Mouse (Mus musculus): ENCODE measurements at regions not wholly inside any gene's neighbourhood (a gene's known extent, or its start where the extent isn't known, plus 50 kb on each side); places are given as distances from the start of the nearest gene placed in this dataset.

- no peak for TF ChIP-seq POLR2A (IDR thresholded peaks at IDR 0.05; ENCODE audit: low read depth, low read length)
- TF ChIP-seq CTCF (IDR thresholded peaks at IDR 0.05; ENCODE audit: extremely low read depth, insufficient read length, insufficient replicate concordance, low read depth, low read length): no peak
- Histone ChIP-seq H3K4me1 (ENCODE audit: control insufficient read depth, insufficient read depth, insufficient read length, low read length) (peaks cover 17% of the 10 kb centered on the region), H3K27ac (ENCODE audit: insufficient read depth, low read depth, low read length) (no peak overlapping the region), H3K36me3 (ENCODE audit: control insufficient read depth, insufficient read depth, low read length) (no peaks in the 10 kb centered on the region), H3K4me3 (ENCODE audit: low read depth, low read length) (no peak overlapping the region), H3K27me3 (ENCODE audit: control insufficient read depth, insufficient read depth, low read length) (no peaks in the 10 kb centered on the region)
- 28% methylated on average over 13 of the region's 13 CpGs for WGBS
Measured at GRCm38 (mm10) chr1:181289385-181290035, 62.9 kb upstream of the Cnih3 start.

DNA sequence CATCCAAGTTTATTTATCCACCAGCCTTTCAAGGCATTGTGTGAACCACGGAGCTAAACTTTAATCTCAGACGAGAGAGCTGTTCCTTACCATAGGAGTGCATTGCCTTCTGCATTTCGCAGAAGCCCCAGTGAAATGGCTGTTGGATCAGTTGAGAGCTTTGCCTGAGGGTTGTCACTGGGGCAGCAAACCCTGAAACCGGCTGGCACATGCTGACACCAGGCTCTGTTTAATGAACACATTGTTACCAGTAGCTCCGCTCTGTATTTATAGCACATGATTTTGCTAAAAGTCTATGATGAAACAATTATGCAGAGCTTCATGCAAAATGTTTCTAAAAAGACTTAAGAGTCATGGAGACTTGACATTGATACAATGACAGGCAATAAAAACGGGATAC, 61.2 kb upstream of the Cnih3 start:
- Histone ChIP-seq H3K27me3 (ENCODE audit: control insufficient read depth, insufficient read depth, low read length) (no peaks in the 10 kb centered on the region), H3K36me3 (ENCODE audit: control insufficient read depth, insufficient read depth, low read length) (no peaks in the 10 kb centered on the region), H3K4me3 (ENCODE audit: low read depth, low read length) (no peak overlapping the region), H3K4me1 (ENCODE audit: control insufficient read depth, insufficient read depth, insufficient read length, low read length) (peaks cover 8% of the 10 kb centered on the region), H3K27ac (ENCODE audit: insufficient read depth, low read depth, low read length) (no peak overlapping the region)
- TF ChIP-seq CTCF (IDR thresholded peaks at IDR 0.05; ENCODE audit: extremely low read depth, insufficient read length, insufficient replicate concordance, low read depth, low read length): no peak
- no peak for TF ChIP-seq POLR2A (IDR thresholded peaks at IDR 0.05; ENCODE audit: low read depth, low read length)
- WGBS: 70% methylated on average over 6 of the region's 6 CpGs

DNA sequence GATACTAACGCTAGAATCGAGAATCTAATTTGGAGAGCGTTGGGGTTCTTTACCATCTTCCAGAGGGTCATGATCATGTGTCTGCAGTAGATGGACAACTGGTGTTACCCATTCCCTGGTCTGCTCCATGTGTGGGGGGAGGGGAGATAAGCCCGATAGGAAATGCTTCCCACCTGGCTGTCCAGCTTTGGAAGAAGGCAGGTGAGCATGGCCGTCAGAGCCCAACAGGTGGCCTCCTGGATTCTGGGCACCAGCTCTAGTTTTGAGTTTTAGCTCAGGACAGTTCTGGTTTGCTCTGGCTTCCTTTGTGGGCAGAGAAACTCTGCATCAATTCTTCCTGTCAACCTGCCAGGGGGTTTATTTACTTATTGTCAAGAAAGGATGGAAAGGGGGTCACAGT, 60.5 kb upstream of the Cnih3 start:
- Histone ChIP-seq H3K4me3 (ENCODE audit: low read depth, low read length) (no peak overlapping the region), H3K27ac (ENCODE audit: insufficient read depth, low read depth, low read length) (no peak overlapping the region), H3K27me3 (ENCODE audit: control insufficient read depth, insufficient read depth, low read length) (no peaks in the 10 kb centered on the region), H3K36me3 (ENCODE audit: control insufficient read depth, insufficient read depth, low read length) (no peaks in the 10 kb centered on the region), H3K4me1 (ENCODE audit: control insufficient read depth, insufficient read depth, insufficient read length, low read length) (peaks cover 8% of the 10 kb centered on the region)
- TF ChIP-seq CTCF (IDR thresholded peaks at IDR 0.05; ENCODE audit: extremely low read depth, insufficient read length, insufficient replicate concordance, low read depth, low read length): no peak
- TF ChIP-seq POLR2A (IDR thresholded peaks at IDR 0.05; ENCODE audit: low read depth, low read length): no peak
- 64% methylated on average over 5 of the region's 5 CpGs for WGBS

DNA sequence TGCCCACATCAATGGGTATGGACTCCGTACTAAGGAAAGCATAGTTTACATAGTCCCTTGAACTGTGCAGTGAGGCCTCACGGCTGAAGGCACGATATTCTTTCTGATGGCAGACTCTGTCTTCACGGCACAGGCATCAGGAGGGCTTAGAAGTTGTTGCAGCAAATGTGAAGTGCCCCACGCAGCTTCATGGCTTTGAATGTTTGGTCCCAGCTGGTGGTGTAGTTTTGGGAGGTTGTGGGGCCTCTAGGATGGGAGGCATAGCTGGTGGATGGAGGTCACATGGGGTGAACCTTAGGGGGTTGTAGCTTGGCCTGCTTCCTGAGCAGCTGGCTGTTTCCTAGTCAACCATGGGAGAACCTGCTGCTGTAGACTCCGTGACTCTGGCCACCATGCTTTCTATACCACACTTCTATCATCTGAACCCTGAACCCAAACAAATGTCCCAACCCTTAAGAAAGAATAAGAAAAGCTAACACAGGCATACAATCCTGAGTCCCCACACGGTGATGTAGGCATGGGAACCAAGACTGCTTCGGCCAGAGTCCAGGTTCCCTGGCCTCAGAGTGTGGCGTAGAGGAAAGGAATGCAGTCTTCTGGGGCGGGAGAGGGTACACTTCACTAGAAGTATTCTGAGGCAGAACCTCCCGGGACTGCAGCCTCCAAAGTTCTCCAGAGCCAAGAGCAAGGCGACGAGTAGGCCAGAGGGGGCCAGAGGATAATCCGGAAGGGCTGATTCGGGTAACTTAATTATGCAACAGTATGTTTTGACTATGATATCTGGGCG, 59.2 kb upstream of the Cnih3 start:
- TF ChIP-seq CTCF (IDR thresholded peaks at IDR 0.05; ENCODE audit: extremely low read depth, insufficient read length, insufficient replicate concordance, low read depth, low read length): no peak
- no peak for TF ChIP-seq POLR2A (IDR thresholded peaks at IDR 0.05; ENCODE audit: low read depth, low read length)
- H3K27ac ChIP-seq (ENCODE audit: insufficient read depth, low read depth, low read length): no peak overlapping the region
- 58% methylated on average over 16 of the region's 16 CpGs for WGBS

DNA sequence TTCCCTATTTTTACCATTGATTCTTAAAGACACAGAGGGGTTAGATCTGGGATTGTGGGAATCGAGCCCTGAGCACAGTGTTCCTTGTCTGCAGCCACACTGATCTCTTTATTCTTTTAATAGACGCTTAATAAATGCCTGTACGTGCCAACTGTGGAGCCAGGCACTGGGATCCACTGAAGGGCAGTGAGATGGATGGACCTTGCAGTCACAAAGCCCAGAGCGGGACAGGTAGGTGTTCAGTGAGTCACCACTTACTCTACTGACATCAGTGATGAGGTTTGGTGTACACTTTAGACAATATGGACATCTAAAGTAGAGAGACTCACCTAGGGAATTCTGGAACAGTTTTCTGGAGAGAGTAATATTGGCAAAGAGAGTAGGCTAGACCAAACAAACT, 56.8 kb upstream of the Cnih3 start:
- Histone ChIP-seq H3K27me3 (ENCODE audit: control insufficient read depth, insufficient read depth, low read length) (no peaks in the 10 kb centered on the region), H3K4me3 (ENCODE audit: low read depth, low read length) (no peak overlapping the region), H3K4me1 (ENCODE audit: control insufficient read depth, insufficient read depth, insufficient read length, low read length) (peaks cover 4% of the 10 kb centered on the region; the same call in 1 of the 2 replicates), H3K36me3 (ENCODE audit: control insufficient read depth, insufficient read depth, low read length) (no peaks in the 10 kb centered on the region), H3K27ac (ENCODE audit: insufficient read depth, low read depth, low read length) (no peak overlapping the region)
- 41% methylated on average over 4 of the region's 4 CpGs for WGBS
- TF ChIP-seq CTCF (IDR thresholded peaks at IDR 0.05; ENCODE audit: extremely low read depth, insufficient read length, insufficient replicate concordance, low read depth, low read length): no peak

More for the DNA sequence above, 59.2 kb upstream of the Cnih3 start:
- no peak overlapping the region for H3K4me3 ChIP-seq (ENCODE audit: low read depth, low read length)
- H3K36me3 ChIP-seq (ENCODE audit: control insufficient read depth, insufficient read depth, low read length): no peaks in the 10 kb centered on the region
- H3K27me3 ChIP-seq (ENCODE audit: control insufficient read depth, insufficient read depth, low read length): no peaks in the 10 kb centered on the region
- peaks cover 4% of the 10 kb centered on the region; the same call in 1 of the 2 replicates for H3K4me1 ChIP-seq (ENCODE audit: control insufficient read depth, insufficient read depth, insufficient read length, low read length)

DNA sequence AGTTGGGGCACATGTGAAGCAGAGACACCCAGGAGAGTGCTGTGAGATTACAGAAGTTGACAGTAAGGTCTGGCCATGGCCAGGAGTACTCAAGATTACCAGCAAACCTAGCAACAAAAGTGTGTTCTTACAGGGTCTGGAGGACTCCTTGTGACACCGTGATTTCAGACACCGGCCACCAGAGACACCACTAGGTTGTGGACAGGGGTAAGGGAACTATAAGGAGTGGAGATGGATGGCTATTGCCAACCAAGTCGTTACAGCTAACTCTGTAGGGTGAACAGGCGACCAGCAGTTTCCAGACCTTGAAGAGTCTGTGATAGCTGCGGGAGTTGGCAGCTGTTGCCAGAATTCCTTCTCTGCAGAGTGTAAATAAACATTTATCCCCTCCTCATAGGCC, 54.4 kb upstream of the Cnih3 start:
- peaks cover 2% of the 10 kb centered on the region; the same call in 1 of the 2 replicates for H3K4me1 ChIP-seq (ENCODE audit: control insufficient read depth, insufficient read depth, insufficient read length, low read length)
- H3K27ac ChIP-seq (ENCODE audit: insufficient read depth, low read depth, low read length): no peak overlapping the region
- no peaks in the 10 kb centered on the region for H3K27me3 ChIP-seq (ENCODE audit: control insufficient read depth, insufficient read depth, low read length)
- WGBS: 66% methylated on average over 5 of the region's 5 CpGs
- no peaks in the 10 kb centered on the region for H3K36me3 ChIP-seq (ENCODE audit: control insufficient read depth, insufficient read depth, low read length)
- H3K4me3 ChIP-seq (ENCODE audit: low read depth, low read length): no peak overlapping the region
- TF ChIP-seq POLR2A (IDR thresholded peaks at IDR 0.05; ENCODE audit: low read depth, low read length): no peak
- TF ChIP-seq CTCF (IDR thresholded peaks at IDR 0.05; ENCODE audit: extremely low read depth, insufficient read length, insufficient replicate concordance, low read depth, low read length): no peak

DNA sequence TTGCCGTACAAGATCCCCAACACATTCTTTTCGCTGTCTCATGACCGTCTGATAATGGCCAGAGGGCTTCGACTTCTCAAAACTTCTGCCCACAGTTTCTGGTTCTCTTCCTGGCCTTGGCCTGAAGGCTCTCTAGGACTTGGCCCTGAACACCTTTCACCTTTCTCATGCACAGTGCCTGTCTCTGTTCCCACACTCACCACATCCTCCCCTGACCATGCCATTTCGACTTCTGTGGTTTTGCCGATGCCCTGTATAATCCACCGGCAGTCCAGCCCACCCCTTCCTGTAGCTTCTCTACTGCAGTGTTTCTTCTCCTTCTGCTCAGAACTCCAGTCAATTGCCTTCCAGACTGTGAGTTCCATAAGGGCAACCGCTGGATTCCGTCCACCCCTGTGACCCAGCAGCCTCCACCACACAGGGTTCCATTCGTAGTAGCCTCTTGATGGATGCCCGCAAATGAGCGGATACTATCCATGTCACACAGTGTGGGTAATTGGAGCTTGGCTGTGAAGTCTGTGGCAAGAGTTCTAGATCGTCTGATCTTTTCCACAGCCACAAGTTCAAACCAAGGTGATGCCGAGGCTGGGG, 53.3 kb upstream of the Cnih3 start:
- H3K4me3 ChIP-seq (ENCODE audit: low read depth, low read length): no peak overlapping the region
- TF ChIP-seq POLR2A (IDR thresholded peaks at IDR 0.05; ENCODE audit: low read depth, low read length) (no peak), CTCF (IDR thresholded peaks at IDR 0.05; ENCODE audit: extremely low read depth, insufficient read length, insufficient replicate concordance, low read depth, low read length) (no peak)
- WGBS: 81% methylated on average over 14 of the region's 14 CpGs

More for the DNA sequence above, 53.3 kb upstream of the Cnih3 start:
- Histone ChIP-seq H3K4me1 (ENCODE audit: control insufficient read depth, insufficient read depth, insufficient read length, low read length) (no peaks in the 10 kb centered on the region), H3K27me3 (ENCODE audit: control insufficient read depth, insufficient read depth, low read length) (no peaks in the 10 kb centered on the region), H3K36me3 (ENCODE audit: control insufficient read depth, insufficient read depth, low read length) (no peaks in the 10 kb centered on the region), H3K27ac (ENCODE audit: insufficient read depth, low read depth, low read length) (no peak overlapping the region)
